Mouse (Mus musculus) ES-Bruce4 (cell line): Measurements from ENCODE around the gene Oma1.

Source experiments
- CTCF ChIP-seq: IDR thresholded peaks from one replicate; pipeline ENCODE4 v1.8.1; 2011; ENCODE audit warnings: low read depth, low read length
- POLR2A ChIP-seq: IDR thresholded peaks from one replicate; pipeline ENCODE4 v1.8.1; 2011; ENCODE audit warnings: low read length; ENCODE audit not compliant: insufficient read depth

DNA sequence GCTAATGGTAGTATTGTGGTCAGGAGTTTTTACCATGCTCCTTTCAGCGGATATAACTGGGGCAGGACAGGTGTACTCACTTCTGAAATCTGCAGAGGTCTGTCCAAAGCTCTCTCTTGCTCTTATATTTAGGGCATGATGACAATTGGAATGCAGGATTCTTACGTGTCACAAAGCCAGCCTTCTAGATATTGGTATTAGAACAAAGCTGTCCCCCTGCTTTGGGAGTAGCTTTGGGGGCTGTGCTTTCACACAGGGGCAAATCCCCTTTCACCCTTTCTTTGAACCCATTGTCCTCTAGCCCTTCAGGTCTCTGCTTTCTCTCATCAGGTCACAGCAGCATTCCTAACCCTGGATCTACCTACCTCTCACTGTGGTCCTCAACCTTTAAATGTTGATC is 22.8 kb upstream of the Oma1 start, which contains the start of gene 4921539E11Rik:
- TF ChIP-seq CTCF (no peak), POLR2A (no peak)
